Mouse (Mus musculus) thymus, postnatal 0 days (tissue): ENCODE results near the gene Ttl. TPM values are rescaled to one million over a fixed set of nuclear protein-coding genes. Genes with fewer than 3 reads are reported as not detected.
A peak's percentile ranks its signal among the peaks of the same experiment; 100 is the strongest.

Experiments
- DNase-seq: peaks from one replicate; pipeline ENCODE4 v3.0.0-alpha.2; 2015; ENCODE audit warnings: low spot score
- polyA plus RNA-seq: library from polyadenylated mRNA; unstranded; fragments of >200 nt; fragmentation: Nextera tagmentation; extraction: Ambion mirVana; gene quantifications from 2 replicates; pipeline ENCODE4 v1.2.1, GENCODE M21; 2015

The Ttl gene
- polyA plus RNA-seq, 1 experiment from 2014 or later, result 5.2 TPM

DNA sequence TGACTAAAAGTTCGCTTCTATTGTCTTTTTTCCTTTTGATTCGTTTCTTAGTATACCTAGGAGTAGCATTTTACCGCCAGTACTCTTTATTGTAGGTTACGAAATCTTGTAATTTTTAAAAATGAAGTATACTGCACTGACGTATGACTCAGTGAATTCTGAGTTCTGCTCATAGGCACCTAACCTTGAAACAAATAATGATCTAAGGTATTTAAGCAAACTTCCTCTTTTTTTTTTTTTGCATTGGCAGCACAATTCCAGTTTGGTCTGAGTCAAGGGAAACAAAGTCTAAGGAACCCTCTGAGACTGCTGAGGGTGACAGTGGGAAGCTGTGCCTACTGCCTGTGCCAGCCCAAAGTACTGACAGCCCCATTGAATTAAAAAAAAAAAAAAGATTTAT, 17.8 kb downstream of the Ttl start:
- no peak for DNase-seq

DNA sequence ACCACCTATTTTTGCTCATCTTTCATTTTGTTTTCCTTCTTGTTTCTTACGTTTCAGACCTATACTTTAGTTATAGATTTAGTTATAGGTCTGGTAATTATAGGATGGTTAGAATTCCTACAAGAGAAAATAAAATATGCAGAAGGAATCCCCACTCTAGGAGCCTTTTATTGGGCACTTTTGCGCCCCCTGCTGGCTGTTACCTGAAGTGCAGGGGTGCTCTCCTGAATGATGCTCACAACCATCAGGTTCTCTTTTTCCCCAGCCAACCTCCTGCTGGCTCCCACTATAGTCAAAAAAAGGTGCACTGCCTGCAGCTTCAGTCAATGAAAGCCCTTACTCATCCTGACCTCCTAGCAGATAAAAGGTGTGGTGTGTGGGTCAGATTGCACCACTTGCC, 19.2 kb downstream of the Ttl start:
- peak; percentile 46 for DNase-seq

DNA sequence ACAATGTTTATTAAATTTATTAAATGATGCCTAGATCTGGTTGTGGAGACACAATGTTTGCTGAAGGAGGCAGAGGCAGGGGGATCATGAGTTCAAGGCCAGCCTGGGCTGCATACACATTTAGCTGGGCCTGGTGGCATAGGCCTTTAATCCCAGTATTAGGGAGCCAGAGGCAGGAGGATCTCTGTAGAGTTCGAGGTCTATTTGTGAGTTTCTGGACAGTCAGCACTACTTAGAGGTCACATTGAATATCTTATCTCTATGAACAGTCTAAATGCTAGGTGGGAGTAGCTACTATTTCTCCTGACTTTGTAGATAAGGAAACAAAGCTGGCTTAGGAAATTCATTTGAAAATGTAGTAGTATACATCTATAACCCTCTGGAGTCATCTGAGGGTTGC, 21.8 kb downstream of the Ttl start:
- DNase-seq, result no peak

- no peak for DNase-seq
These were observed 24.6 kb downstream of the Ttl start for GRCm38 (mm10) chr2:129090370-129090769.

DNA sequence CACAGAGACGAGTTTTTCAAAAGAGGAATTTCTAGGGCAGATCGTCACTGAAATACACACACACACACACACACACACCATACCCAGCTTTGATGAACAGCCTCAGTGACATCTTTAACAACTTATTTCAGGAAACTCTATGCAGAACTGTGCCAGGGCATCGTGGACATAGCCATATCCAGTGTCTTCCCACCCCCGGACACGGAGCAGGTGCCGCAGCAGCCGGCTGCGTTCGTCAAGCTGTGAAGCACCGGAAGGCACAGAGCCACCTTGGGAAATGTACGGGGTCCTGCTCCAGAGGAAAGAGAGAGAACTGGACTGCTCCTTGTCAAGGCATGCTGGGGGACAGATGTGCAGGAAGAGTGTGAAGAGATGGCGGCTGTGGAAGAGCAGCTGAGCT, 27.1 kb downstream of the Ttl start:
- no peak for DNase-seq

GRCm38 (mm10) chr2:129093926-129094724, 28.4 kb downstream of the Ttl start:
- no peak for DNase-seq

DNA sequence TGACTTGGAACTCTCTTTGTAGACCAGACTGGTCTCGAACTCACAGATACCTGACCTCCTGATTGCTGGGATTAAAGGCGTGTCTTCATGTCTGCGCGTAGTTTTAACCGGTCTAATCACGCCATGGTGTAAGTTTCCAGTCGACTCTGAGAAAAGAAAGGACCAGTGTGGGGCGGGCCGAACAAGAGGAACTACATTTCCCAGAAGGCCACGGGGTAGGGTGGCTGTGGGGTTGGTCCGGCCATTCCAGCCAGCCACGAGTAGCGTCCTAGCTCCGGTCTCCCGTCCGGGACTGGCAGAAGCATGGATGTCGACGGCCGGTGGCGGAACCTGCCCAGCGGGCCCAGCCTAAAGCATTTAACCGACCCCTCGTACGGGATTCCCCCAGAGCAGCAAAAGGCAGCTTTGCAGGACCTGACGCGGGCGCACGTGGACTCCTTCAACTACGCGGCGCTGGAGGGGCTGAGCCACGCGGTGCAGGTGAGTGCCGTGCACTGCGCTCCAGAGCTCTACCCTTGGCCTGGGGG, 35.1 kb downstream of the Ttl start, which contains the start of gene Polr1b:
TSS of gene Polr1b (plus strand) at position 212 of the 527 bp plus-strand sequence.
- DNase-seq, result peak; percentile 84

DNA sequence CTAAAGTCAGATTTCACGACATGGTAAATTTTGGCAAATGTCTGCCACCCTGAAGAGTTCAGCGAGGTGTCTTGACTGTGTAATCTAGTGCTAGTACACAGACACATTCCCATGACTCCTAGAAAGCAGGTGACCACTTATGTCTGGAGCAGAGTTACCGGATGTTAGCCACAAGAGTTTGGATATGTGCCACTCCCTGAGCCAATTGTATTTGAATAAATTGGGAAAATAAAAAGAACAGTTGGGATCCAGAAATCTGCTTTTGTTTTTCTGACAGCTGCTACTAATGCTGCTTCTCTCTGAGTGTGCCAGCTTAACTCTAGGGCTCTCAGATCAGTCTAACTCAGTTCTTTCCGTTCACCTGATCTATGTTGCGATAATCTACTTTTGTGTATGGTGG, 47.2 kb downstream of the Ttl start:
- no peak for DNase-seq

- no peak for DNase-seq
These were observed 50.1 kb downstream of the Ttl start for GRCm38 (mm10) chr2:129115706-129116367.

GRCm38 (mm10) chr2:129116368-129116739, 50.6 kb downstream of the Ttl start:
- no peak for DNase-seq

DNA sequence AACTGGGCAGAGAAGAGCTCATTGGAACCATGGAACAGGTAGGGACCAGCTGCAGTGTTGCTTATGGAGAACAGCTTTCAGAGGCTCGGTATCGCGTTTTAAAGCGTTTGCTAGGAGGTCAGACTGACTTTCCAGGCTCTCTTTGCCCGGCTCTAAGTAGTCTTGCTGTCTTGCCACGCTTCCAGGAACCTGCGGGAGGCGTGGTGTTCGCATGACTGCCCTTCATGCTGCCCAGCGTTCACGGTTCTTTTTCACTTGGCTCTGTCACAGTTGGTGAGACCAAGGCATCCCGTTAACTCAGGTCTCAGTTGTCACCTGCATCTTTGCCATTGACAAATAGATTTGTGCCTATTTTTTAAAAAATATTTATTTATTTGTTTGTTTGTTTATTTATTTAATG, 52.3 kb downstream of the Ttl start:
- no peak for DNase-seq

DNA sequence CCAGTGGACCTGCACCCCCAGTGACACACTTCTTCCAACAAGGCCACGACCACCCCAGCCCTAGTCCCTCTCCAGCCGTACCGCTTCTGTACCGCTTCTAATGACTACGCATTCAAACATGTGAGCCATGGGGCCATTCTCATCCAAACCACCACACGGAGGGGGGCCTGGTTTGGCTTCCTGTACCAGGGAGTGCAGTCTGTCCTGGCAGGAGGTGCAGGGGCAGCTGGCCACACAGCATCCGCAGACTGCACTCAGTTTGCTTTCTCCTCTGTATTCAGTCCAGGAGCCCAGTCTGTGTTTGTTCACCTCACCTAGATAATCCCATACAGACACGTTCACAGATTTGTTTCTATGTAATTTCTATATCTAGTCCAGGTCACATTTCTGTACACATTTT, 56.2 kb downstream of the Ttl start:
- no peak for DNase-seq

DNA sequence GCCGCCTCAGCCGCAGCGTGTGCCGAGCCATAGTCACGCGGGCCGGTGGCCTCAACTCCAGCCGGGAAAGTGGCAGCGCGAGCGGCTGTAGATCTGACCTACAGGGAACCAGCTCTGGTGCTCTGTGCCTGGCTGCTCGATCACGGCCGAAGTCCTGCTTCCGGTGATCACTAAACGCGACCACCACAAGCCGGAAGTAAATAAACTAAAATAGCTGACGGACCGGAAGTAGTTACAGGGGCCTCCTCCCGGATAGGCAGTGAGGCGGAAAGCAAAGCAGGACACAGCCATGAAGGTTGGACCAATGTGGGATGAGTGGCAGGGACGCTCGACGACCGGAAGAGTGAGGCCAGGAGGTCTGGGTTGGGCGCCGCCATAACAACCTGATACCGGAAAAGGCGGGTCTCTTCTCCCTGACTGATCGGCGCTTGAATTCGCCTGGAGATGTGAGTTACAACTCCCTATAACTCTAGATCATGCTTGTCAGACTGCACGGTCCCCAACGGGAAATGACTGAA, 63.7 kb downstream of the Ttl start, which contains the start of gene Chchd5:
TSS of gene Chchd5 (plus strand) at position 289 of the 518 bp plus-strand sequence.
- DNase-seq, result peak; percentile 85

DNA sequence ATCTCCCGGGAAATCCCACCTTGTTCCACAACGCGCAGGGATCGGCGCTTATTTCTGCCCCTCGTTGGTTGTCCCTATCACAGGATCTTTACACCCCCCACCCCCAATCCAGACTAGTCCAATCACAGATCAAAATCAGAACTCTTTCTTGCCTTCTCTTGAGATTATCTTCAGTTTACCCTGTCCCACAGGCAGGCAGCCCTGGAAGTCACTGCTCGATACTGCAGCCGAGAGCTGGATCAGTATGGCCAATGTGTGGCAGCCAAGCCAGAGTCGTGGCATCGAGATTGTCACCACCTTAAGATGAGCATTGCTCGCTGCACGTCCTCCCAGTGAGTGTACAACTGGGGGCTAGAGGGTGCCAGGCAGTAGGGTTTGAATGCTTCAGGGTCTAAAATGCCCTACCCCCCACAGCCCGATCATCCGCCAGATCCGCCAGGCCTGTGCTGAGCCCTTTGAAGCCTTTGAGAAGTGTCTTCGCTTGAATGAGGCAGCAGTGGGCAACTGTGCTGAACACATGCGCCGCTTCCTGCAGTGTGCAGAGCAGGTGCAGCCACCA, 64.3 kb downstream of the Ttl start:
- DNase-seq, result peak; percentile 88

DNA sequence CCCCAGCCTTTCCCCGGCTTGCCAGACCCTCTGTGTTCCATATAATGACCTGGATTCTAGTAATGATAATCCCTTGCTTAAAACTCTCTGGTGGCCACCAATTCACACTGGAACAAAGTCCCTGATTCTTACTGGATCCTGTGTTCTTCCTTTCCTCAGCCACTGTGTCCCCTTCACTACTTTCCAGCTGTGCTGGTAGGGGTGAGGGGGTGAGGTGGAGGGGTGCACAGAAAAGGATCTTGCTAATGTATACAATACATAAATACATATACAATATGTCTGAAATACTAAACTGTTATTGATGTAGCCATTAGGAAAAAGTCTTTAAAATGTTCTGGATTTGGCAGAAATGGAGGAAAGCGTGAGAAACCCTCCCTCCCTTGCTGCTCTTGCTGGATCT, 65.0 kb downstream of the Ttl start:
- peak; percentile 19 for DNase-seq

GRCm38 (mm10) chr2:129132231-129132630, 66.5 kb downstream of the Ttl start:
- DNase-seq, result peak; percentile 24

DNA sequence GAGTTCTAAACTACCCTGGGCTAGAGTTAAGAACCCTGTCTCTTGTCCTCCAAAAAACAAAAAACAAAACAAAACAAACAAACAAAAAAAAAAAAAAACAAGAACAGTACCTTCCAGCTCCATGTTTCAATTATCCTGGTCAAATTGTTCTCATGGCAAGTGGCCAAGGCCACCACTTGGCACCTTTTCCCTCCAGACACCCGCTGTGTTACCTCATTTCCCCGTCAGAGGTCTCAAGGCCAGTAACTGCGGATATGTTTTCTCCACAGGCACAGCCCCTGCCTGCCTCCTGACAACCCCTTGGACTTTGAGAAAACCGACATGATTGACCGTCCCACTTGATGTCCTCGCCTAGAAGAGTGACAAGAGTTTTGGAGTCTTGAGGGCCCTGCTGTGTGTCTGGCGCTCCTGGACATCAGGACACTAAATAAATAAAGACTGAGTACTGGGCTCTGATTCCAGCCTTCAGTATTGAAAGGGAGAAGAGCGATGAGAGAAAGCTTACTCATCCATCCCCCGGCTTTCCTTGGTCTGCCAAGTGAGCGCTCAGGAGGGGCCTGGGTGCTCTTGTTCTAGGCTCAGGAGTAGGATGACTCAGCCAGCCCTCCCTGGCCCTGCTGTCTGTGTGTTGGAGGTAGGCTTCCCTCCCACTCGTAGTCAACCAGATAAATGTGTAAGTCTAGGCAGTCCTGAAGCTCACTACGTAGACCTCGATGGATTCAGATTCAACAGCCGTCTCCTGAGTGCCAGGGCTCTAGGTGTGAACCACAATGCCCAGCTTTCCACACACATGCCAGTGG, 67.5 kb downstream of the Ttl start:
- no peak for DNase-seq

DNA sequence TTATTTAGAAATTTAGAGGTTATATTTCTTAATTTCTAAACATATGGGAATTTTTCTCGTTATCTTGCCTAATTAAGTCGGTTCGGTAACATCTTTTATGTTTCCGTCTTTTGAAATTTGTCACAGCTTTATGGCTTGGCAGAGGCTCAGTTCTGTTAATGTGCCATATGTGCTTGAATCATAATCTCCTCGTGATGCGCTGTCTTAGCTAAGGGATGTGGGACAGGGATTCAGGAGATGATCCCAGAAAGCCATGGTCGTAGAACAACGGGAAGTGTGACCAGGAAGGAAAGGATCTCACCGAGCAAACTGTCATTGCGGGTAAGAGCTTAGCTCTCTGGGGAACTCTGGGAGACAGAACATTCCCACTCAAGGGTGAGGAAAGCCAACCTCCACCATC, 74.2 kb downstream of the Ttl start:
- no peak for DNase-seq
